Mouse (Mus musculus) MEL-GATA-1-ER (cell line): ENCODE data around the gene Ythdf2.
A peak's percentile ranks its signal among the peaks of the same experiment; 100 is the strongest.

ENCODE experiments used
- DNase-seq: peaks from one replicate; pipeline ENCODE4 v3.0.0-alpha.2; 2012; ENCODE audit warnings: low read depth; ENCODE audit errors: extremely low read depth

The Ythdf2 gene

DNA sequence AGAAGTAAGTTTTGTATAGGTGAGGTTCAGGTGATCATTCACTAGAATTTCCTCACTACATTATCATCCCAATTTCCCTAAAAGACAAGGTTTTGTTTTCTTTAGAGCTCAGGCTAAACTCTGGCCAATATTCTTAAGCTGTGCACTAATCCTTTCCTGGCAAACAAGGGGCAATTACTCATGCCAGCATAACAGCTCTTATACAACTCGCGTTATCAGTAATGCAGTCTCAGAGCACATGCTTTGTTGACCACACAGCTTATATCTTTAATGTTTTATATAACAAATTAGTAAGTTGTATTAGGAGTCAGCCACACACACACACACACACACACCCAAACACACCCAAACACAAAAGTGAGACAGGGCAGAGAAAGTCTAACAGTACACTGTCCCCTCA lies 1.8 kb downstream of the Ythdf2 start:
- DNase-seq, result no peak

DNA sequence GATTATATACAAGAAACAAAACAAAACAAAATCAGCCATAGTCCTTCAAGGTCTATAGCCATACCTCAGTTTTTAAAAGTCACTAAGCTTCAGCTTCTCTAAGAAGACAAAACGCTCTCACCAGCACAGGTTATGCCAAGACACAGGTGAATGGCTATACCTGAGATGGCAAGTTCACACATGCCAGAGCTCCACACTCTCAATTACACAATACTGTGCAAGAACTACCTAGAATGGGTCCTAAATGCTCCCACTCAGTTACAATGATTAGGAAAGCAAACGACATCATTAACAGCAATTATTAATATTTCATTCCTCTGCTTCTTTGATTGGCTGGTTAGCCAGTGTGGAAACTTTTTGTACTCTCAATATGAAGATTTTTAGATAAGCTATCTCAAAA lies 2.8 kb downstream of the Ythdf2 start:
- DNase-seq, result no peak

DNA sequence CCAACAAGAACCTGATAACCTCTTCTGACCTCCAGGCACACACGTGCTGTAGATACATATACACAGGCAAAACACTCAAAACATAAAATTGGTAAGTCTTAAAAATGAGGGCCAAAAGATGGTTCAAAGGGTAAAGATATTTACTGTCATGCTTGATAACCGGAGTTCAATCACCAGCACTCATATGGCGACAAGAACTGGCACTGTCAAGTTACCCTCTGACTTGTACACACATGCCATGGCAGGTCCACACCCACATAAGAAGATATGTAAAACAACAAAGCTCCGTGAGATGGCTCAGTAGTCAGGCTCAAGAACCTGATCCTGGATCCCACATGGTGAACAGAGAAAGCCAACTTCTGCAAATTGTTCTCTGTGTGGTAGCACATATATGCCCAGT lies 4.8 kb downstream of the Ythdf2 start:
- no peak for DNase-seq

DNA sequence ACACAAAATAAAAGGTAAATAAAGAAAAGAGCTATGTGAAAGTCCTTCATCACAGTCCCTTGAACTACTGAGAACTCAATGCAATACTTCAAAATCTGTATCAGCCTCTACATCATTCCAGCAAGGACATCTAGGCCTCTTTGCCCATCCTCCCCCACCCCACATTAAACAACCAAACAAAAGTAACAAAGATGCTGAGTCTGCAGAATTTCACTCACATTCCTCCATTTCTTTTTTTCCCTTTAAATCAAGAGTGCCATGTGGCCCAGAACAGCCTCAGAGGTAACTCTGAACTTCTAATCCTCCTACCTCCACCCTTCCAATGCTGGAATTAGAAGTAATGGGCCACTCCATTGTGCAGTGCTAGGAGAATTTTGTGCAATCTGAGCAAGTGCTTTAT lies 13.3 kb downstream of the Ythdf2 start:
- no peak for DNase-seq

DNA sequence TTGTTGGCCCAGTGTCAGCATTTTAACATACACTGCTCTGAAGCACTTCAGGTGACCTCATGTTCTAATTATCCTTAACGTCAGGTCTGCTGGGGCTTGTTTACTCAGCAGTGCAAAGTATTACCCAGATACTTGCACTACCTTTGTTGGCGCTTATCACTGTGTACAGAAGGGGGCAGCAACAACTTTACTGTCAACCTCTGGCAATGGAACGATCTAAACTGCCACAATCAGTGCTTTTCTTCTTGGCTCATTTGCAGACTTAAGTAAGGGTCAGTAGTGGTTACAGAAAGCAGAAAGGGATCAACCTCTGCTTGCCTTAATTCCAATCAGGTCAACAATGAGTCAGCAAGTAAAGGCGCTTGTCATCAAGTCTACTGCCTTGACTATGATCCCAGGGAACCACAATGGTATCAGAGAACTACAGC lies 13.8 kb downstream of the Ythdf2 start:
- no peak for DNase-seq

DNA sequence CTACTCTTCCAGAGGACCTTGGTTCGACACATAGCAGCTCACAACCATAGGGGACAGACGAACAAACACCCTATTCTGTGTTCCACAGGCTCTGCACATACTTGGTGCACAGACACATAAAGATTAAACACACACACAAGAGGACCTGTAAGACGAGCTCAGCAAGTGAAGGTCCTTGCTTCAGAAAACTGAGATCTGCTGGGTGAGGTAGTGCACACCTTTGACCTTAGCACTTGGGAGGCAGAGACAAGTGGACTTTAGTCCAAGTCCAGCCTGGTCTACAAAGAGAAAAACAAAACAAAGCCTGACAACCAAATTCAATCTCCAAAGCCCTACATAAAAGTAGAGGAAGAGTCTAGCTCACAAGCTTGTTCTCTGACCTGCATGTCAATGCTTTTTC lies 17.1 kb downstream of the Ythdf2 start:
- no peak for DNase-seq

DNA sequence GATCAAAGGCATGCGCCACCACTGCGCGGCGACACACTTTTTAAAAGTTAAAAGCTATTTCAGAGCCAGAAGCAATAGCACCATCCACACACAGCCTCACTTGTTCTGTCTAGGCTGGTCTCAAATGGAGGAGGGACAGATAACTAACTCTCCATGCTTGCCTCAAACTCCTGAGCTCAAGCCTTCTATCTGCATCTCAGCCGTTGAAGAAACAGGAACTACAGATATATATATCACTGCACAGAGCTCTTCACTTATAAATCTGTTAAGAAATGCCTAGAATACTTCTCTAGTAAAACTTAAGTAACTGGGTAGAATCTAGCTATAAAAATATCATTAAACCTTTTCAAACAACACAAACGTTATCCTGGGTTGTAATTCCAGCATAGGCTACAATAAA lies 17.7 kb downstream of the Ythdf2 start:
- DNase-seq, result peak; percentile 56

DNA sequence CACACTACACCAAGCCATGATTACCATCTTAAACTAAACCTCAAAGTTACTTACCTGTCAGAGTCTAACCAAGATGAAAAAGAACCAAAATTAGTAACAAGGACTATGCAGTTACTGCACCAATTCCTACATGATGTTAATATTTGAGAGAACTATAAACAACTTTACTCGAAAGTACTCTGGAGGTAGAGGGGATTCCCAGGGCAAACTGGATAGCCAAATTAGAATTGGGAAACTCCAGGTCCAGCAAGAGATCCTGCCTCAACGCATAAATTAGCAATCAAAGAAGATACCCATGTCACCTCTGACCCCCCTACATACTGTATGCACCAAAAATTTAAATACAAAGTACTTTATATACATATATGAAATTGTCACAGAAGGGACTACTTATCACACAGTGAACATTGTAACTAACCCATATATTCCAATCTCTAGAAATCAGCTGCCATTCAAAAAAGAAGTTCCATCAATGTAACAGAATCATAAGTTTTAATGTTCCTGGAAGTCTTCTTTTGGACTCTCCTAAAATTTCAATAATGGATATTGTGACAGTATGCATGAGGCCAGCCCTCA lies 24.2 kb downstream of the Ythdf2 start:
- no peak for DNase-seq

DNA sequence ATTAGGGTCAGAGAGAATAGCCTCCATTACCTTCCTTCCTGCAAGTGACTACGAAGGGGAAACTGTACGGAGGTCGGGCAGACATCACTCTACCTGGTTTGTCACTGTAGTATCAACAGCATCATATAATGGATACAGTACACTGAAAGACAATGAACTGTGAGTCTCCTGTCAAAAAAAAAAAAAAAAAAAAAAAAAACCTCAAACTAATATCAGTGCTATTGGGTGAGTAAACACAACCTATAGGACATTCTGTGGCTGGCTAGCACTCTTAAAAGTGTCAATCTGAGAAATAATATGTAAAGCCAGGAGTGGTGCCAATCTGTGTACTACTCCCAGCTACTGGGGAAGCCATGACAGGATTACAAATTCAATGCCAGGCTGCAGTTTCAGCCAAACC lies 28.9 kb downstream of the Ythdf2 start:
- DNase-seq, result no peak

DNA sequence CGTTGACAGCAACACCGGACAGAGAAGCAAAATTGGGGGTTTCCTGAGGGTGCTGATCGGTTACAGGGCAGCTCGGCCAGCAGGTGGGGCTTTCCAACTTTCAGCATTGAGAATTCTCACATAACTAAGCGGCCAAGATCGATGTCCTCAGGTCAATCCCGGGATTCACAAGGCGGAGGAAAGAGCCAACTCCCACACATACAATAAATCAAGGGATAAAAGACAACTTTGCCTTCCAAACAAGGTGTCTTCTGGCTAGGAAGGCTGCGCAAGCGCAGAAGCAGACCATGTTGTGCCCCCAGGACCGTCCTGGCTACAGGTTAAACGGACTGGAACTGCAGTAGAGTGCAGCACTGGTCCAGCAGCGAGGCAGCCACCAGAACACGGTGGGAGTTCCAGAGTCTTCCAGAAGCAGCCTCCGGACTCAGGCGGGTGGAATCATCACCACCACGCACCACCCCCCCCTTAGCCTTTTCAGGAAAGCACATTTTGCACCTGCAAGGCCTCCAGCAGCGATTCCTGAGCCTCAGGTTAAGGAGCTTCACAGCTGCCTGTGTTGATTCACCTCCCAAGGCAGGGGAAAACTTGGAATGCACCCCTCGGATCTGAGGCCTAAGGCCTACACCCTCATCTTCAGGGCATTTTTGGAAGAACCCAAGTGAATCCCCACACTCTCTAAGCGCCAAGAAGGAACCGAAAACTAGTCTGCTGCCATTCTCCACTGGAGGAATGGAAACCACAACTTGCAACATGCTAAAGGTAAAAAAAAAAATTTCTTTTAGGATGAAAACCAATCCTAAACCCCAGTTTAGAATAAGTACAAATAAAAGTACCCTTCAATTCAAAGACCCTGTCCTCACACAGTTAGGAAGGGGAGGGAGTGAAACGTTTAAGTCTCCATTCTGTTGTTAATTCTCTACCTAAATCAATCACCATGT lies 30.1 kb downstream of the Ythdf2 start:
- no peak for DNase-seq

DNA sequence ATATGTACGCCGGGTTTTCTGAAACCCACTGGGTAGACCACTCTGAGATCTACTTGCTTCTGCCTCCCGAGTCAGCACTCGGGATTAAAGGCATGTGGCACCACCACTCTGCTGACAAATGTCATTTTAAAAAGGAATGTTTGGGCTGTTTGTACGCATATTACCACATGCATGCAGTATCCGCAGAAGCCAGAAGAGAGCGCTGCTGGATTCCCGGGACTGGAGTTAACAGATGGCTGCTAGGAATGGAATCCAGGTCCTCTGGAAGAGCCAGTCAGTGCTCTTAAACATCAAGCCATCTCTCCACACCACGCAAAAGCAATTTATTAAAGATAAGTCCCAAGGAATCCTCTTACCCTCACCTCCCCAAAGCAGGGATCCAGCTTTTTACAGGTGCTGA lies 31.4 kb downstream of the Ythdf2 start:
- no peak for DNase-seq

DNA sequence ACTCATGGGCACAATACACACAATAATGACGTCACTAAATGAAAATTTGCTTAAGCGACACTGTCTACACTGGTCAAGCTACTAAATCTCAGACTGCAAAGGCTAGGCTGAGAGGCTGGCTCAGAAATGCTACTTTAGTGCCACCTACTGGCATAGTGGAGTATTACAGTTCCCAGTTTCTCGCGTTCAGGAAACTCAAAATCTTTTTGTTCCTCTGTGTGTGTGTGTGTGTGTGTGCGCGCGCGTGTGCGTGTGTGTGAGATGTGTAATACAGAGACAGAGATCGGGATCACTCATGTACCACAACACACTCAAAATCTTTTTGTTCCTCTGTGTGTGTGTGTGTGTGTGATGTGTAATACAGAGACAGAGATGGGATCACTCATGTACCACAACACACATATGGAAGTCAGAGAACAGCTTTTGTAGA lies 33.5 kb downstream of the Ythdf2 start:
- DNase-seq, result peak; percentile 45

DNA sequence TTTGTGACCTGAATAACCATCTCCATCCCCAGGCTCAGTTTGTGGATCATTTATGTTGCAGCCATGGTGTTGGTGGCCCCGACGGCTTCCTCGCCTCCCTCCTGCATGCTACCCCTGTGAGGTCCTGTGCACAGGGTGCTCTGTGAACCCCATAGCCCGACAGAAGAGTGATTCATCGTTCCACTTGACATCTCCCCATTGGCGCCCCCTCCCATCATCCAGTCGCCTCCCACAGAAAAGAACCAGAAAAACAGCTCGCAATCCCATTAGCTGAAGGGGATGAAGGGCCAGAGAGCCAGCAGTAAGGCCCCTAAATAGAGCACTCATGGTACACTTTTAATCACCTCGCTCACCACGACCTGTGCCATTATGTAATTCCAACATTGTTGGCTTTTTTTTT lies 35.6 kb downstream of the Ythdf2 start:
- no peak for DNase-seq

DNA sequence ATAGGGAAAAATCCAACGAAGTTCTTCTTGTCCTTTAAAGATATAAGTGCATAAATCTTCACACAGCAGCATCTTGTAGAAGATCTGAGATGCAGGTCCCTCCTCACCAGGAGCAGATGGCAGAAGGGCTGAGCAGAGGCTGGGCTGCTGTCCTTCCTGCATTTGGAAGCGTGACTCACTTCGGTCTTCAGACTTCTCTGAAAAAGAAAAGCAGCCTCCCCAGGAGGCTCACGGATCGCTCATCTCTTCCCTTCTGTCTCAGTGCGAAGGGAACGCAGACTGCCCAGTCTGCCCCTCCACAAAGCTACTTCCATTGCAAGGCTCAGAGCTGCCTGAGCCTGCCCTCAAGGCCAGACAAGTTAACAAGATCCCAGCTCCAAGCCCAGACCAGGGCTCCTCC lies 41.2 kb downstream of the Ythdf2 start:
- DNase-seq, result no peak

DNA sequence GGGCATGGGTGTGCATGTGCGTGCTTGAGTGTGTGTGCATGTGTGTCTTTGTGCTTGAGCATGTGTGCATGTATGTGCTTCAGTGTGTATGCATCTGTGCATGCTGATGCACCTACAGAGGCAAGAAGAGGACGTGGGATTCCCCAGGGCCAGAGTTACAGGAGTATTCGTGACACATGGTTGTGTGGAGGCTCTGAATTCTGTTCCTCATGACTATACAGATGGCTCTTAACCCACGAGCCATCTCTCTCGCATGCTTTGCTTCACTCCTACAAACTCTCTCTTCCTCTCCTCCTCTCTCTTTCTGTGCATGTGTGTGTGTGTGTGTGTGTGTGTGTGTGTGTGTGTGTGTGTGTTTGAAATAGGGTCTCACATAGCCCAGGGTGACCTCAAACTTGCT lies 42.3 kb downstream of the Ythdf2 start:
- no peak for DNase-seq

DNA sequence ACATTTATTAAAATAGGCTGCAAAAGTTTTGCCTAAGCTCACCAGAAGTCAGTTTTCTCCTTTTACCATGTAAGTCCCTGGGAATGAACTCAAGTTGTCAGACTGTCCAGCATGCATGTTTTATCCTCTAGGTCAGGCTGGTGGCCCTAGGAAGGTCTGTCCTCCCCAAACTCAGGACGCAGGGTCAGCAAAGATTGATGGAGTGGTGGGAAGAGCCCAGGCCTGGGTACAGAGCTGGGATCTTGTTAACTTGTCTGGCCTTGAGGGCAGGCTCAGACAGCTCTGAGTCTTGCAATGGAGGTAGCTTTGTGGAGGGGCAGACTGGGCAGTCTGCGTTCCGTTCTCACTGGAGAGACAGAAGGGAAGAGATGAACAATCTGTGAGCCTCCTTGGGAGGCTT lies 42.8 kb downstream of the Ythdf2 start:
- DNase-seq, result no peak

DNA sequence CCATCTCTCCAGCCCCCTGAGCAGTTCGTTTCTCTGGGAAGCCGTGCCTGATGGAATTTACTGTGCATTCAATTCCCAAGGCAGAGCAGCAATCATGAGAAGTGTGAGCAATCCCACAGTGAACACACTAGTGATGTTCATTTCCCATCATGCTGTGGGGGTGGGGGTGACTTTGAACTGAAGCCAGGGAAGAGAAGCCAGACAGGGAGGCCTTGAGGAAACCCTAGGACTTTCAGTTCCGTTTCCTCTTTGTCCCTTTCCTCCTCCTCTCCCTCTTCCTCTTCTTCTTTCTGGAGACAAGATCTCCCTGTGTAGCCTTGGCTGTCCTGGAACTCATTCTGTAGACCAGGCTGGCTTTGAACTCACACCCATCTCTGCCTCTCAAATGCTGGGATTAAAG lies 44.7 kb downstream of the Ythdf2 start:
- DNase-seq, result no peak

DNA sequence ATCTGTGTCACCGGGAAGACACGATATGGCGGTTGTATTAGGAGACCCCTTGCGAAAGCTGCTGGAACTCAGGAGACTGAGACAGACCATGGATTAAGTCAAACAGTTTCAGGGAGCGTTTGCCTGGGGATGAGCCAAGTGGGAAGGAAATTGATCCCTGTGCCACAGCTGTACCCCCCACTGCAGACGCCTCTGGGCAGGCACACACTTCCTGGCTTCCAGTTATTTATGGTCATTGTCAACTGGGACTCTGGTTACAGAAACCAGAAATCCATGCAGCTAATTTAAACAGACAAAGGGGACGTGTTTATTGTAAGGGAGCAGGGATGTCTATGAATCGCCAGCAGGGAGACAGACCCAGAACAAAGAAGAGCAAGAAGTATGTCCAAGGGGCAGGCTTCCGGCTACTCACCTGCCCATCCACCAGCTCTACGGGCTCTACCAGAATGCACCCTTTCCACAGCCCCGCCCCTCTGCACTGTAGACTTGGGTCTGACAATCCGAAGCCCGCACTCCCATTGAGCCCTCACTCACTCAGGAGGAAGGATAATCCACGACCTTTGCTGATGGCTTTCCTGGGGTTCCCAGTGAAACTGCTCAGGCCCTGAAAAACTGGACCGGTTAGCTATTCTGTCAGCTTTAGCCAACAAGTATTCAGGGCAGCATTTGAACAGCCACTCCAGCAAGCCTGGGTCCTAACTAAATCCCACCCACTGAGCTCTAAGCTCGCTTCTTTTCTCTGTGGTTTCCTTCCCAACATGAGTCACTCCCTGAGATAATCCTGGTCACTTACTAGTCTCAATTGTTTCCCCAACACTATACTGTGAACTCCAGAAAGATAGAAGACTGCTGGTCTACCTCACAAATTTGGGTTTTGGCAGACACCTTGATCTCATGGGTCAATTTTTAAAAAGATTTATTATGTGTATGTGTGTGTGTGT lies 45.5 kb downstream of the Ythdf2 start:
- DNase-seq, result no peak

DNA sequence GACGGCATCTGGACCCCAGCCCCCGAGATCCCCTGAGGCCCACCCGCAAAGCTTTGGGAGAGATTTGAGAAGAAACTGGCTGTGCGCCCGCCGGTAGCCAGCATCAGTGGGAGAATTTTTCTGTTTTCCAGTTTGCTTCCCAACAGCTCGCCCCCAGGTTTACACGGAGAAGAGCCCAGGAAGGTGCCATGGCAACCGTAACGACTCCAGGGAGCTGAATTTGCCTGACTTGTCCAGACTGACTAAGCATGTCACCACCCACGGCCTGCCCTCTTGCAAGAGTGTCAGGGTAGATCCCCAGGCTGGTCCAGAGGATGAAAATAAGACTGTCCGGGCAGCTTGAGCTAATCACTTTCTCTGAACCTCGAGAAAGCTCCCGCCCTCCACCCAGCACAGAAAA lies 46.4 kb downstream of the Ythdf2 start:
- no peak for DNase-seq

DNA sequence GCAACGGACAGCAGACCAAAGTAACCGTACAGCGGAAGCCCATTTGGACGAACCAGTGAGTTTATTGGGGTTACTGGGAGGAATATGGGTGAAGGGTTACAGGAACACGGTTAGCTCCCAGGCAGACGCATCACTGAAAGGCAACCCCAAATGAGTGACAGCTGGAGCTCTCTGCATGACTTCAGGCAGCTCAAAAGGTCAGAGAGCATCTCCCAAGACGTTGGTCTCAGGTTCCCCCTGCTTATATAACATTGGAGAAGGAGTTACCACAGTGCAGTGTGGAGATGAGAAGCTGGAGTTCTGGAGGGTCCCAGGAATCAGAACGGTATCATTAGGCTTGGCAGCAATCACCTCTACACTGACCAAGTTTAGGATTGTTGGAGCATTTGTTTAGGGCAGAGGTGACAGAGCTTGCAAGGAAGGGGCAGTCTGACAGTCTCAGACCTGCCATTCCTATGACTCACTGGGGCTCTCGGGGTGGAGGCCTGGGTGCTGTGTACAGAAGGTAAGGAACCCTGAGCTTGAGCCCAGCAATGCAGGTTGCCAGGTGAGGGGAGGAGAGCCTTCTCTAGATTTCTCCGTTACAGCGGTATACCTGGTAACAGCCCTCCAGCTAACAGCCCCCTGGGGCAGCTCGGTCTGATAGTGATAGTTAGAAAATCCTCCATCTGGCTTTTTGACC lies 55.0 kb downstream of the Ythdf2 start:
- no peak for DNase-seq
